Mouse (Mus musculus) ES-Bruce4 (cell line): ENCODE data around the gene Atp6ap1l.
"Not testable (repeated sequence)": the region's sequence is repeated elsewhere in the genome, so short reads cannot be mapped to it uniquely, and the experiment has no call there.

Experiments
- CTCF ChIP-seq: IDR thresholded peaks from one replicate; pipeline ENCODE4 v1.8.1; 2011; ENCODE audit warnings: low read depth, low read length
- EP300 ChIP-seq: IDR thresholded peaks from 2 replicates; pipeline ENCODE4 v1.6.1; 2011; ENCODE audit warnings: low read depth, low read length; ENCODE audit not compliant: insufficient read depth
- POLR2A ChIP-seq: IDR thresholded peaks from one replicate; pipeline ENCODE4 v1.8.1; 2011; ENCODE audit warnings: low read length; ENCODE audit not compliant: insufficient read depth

DNA sequence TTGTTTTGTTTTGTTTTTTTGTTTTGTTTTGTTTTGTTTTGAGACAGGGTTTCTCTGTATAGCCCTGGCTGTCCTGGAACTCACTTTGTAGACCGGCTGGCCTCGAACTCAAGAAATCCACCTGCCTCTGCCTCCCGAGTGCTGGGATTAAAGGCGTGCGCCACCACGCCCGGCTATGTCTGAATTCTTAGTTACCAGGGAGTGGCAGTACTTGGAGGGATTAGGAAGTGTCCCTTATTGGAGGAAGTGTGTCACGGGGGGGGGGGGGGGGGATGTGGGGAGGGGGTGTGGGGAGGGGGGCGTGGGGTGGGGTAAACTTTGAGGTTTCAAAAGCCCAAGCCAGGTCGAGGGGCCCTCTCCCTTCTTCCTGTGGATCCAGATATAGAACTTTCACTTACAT is 23.1 kb upstream of the Atp6ap1l start:
- not testable (repeated sequence) for TF ChIP-seq CTCF, POLR2A, EP300
